Mouse (Mus musculus) limb, embryonic 10.5 days (tissue): Measurements from ENCODE around the gene Plekhm2. TPM values are rescaled to one million over a fixed set of nuclear protein-coding genes. Genes with fewer than 3 reads are reported as not detected.

Experiments used
- DNase-seq: peaks from one replicate; pipeline ENCODE4 v3.0.0-alpha.2; 2017; ENCODE audit warnings: low spot score
- H3K27ac ChIP-seq: fragments of 300-500 bp; sonication (generic); 2 replicates; pipeline ENCODE4 v1.5.1; 2016; ENCODE audit warnings: mild to moderate bottlenecking
- H3K27me3 ChIP-seq: fragments of 300-500 bp; sonication (generic); 2 replicates; pipeline ENCODE4 v1.6.1; 2016; ENCODE audit warnings: low read depth, mild to moderate bottlenecking; ENCODE audit not compliant: poor library complexity, severe bottlenecking
- H3K36me3 ChIP-seq: fragments of 300-500 bp; sonication (generic); 2 replicates; pipeline ENCODE4 v1.6.1; 2016; ENCODE audit warnings: mild to moderate bottlenecking, moderate library complexity
- H3K4me1 ChIP-seq: fragments of 300-500 bp; sonication (generic); 2 replicates; pipeline ENCODE4 v1.6.1; 2016
- H3K4me3 ChIP-seq: fragments of 300-500 bp; sonication (generic); 2 replicates; pipeline ENCODE4 v1.5.1; 2016; ENCODE audit warnings: mild to moderate bottlenecking, moderate library complexity
- H3K9me3 ChIP-seq: fragments of 300-500 bp; sonication (generic); replicated peaks from 2 replicates; pipeline ENCODE4 v1.6.1; 2016; ENCODE audit warnings: mild to moderate bottlenecking
- WGBS: fragments of 180-500 bp; shearing (Covaris S2); methylation state at CpG from one replicate; pipeline ENCODE4 v1.1.7; 2016; 5-methylcytosine and 5-hydroxymethylcytosine counted together
- polyA plus RNA-seq: library from polyadenylated mRNA; unstranded; fragments of >200 nt; fragmentation: Nextera tagmentation; extraction: Ambion mirVana; gene quantifications from 2 replicates; pipeline ENCODE4 v1.2.1, GENCODE M21; 2016

Plekhm2 gene
- polyA plus RNA-seq, 1 experiment from 2014 or later: 5.6 TPM

- no peak for DNase-seq
- Histone ChIP-seq H3K9me3 (no peaks in the 10 kb centered on the region), H3K36me3 (peaks cover 49% of the 10 kb centered on the region), H3K27me3 (no peaks in the 10 kb centered on the region), H3K27ac (no peak overlapping the region), H3K4me3 (no peak overlapping the region), H3K4me1 (peaks cover 33% of the 10 kb centered on the region)
- 71% methylated on average over 7 of the region's 7 CpGs for WGBS
Observed at GRCm38 (mm10) chr4:141681767-141682166, 17.1 kb upstream of the Plekhm2 start.

- Histone ChIP-seq H3K27me3 (no peaks in the 10 kb centered on the region), H3K36me3 (peaks cover 41% of the 10 kb centered on the region), H3K4me3 (no peak overlapping the region), H3K27ac (no peak overlapping the region), H3K4me1 (peaks cover 33% of the 10 kb centered on the region), H3K9me3 (no peaks in the 10 kb centered on the region)
- WGBS: 53% methylated on average over 12 of the region's 12 CpGs
- peak; percentile 36 for DNase-seq
Observed at GRCm38 (mm10) chr4:141680892-141681291, 16.2 kb upstream of the Plekhm2 start.

- H3K9me3 ChIP-seq: no peaks in the 10 kb centered on the region
- H3K36me3 ChIP-seq: peaks cover 22% of the 10 kb centered on the region
- H3K4me3 ChIP-seq: no peak overlapping the region
- DNase-seq: no peak
- H3K4me1 ChIP-seq: peaks cover 33% of the 10 kb centered on the region
- no peak overlapping the region for H3K27ac ChIP-seq
- 86% methylated on average over 2 of the region's 2 CpGs for WGBS
- H3K27me3 ChIP-seq: no peaks in the 10 kb centered on the region
Observed at GRCm38 (mm10) chr4:141679016-141679415, 14.3 kb upstream of the Plekhm2 start.

DNA sequence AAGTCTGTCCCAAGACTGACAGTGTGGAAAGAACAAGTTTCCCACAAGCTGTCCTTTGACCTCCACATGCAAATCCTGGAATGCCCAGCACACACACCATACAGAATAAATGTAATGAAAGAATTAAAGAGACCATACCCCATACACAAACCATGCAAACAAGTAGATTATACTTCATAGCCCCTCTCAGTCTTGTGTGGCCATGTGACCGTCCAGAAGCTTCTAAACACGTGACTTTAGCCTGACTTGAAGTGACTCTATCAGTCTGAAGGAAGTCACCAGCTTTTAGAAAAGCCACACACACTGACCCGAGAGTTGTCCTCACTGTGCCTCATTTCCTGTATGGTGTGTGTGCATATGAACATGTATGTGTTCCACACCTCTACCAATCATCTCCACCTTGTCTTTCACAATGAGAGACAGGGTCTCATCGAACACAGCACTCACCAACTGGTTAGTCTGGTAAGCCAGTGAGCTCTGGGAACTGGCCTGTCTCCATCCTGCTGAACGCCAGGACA lies 11.8 kb upstream of the Plekhm2 start:
- Histone ChIP-seq H3K9me3 (no peaks in the 10 kb centered on the region), H3K4me3 (no peak overlapping the region), H3K36me3 (no peaks in the 10 kb centered on the region), H3K27me3 (no peaks in the 10 kb centered on the region), H3K27ac (no peak overlapping the region), H3K4me1 (peaks cover 26% of the 10 kb centered on the region)
- DNase-seq: no peak
- WGBS: 84% methylated on average over 5 of the region's 5 CpGs

GRCm38 (mm10) chr4:141672325-141672724 lies 7.6 kb upstream of the Plekhm2 start:
- Histone ChIP-seq H3K27me3 (no peaks in the 10 kb centered on the region), H3K4me1 (peaks cover 3% of the 10 kb centered on the region; the same call in 1 of the 2 replicates), H3K36me3 (no peaks in the 10 kb centered on the region), H3K27ac (no peak overlapping the region), H3K9me3 (no peaks in the 10 kb centered on the region), H3K4me3 (no peak overlapping the region)
- no peak for DNase-seq
- 79% methylated on average over 13 of the region's 13 CpGs for WGBS

GRCm38 (mm10) chr4:141671389-141671788 lies 6.7 kb upstream of the Plekhm2 start:
- no peaks in the 10 kb centered on the region for H3K9me3 ChIP-seq
- 87% methylated on average over 4 of the region's 4 CpGs for WGBS
- no peaks in the 10 kb centered on the region for H3K36me3 ChIP-seq
- no peaks in the 10 kb centered on the region for H3K27me3 ChIP-seq
- DNase-seq: no peak
- no peak overlapping the region for H3K27ac ChIP-seq
- no peak overlapping the region for H3K4me3 ChIP-seq
- H3K4me1 ChIP-seq: peaks cover 3% of the 10 kb centered on the region; the same call in 1 of the 2 replicates

- no peaks in the 10 kb centered on the region for H3K27me3 ChIP-seq
- DNase-seq: no peak
- H3K27ac ChIP-seq: no peak overlapping the region
- no peak overlapping the region for H3K4me3 ChIP-seq
- peaks cover 4% of the 10 kb centered on the region; the same call in 1 of the 2 replicates for H3K4me1 ChIP-seq
- WGBS: 85% methylated on average over 18 of the region's 18 CpGs
- H3K36me3 ChIP-seq: no peaks in the 10 kb centered on the region
- H3K9me3 ChIP-seq: no peaks in the 10 kb centered on the region
Observed at GRCm38 (mm10) chr4:141669898-141670712, 5.4 kb upstream of the Plekhm2 start.

DNA sequence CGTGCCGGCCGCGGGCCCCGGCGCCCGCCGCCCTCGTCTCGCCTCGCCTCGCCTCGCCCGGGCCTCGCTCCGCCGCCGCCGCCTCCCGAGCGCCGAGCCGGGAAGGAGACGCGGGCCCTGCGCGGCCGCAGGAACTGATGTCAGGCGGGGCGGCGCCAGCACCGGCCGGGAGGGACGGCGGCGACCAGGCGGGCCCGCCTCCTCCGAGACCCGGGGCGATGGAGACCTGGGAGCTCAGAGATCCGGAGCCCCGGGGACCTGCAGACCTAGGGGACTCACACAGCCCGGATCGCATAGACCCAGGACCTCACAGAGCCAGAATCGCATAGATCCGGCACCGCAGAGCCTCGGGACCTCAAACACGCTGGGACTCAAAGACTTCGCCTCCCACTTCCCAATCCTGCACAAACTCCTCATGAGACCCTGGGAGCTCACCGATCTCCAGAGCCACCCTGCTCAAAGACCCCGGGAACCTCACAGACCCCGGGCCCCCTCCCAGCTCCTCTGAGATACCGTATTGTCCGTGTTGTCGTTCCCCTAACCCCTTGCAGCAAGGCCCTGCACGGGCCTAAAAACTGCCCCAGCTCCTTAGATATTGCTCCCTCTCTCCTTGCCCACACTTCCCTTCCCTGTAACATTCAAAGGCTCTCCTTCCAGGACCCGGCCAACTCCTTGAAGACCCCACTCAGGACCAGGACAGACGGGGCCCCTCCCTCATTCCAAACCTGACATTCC lies 521 bp downstream of the Plekhm2 start:
- Histone ChIP-seq H3K4me3 (peak overlapping the region; percentile 90), H3K9me3 (no peaks in the 10 kb centered on the region), H3K27me3 (no peaks in the 10 kb centered on the region), H3K27ac (peak overlapping the region; percentile 91), H3K36me3 (peaks cover 21% of the 10 kb centered on the region), H3K4me1 (peaks cover 29% of the 10 kb centered on the region)
- peak; percentile 77 for DNase-seq
- 2% methylated on average over 60 of the region's 60 CpGs for WGBS

GRCm38 (mm10) chr4:141663122-141663931 lies 1.4 kb downstream of the Plekhm2 start:
- peaks cover 33% of the 10 kb centered on the region for H3K4me1 ChIP-seq
- H3K27me3 ChIP-seq: no peaks in the 10 kb centered on the region
- H3K36me3 ChIP-seq: peaks cover 30% of the 10 kb centered on the region
- no peaks in the 10 kb centered on the region for H3K9me3 ChIP-seq
- H3K27ac ChIP-seq: peak overlapping the region; percentile 91
- peak overlapping the region; percentile 90 for H3K4me3 ChIP-seq
- WGBS: 5% methylated on average over 47 of the region's 47 CpGs
- peak; percentile 67 for DNase-seq

- H3K27ac ChIP-seq: no peak overlapping the region
- H3K9me3 ChIP-seq: no peaks in the 10 kb centered on the region
- WGBS: 93% methylated on average over 11 of the region's 11 CpGs
- peaks cover 33% of the 10 kb centered on the region for H3K4me1 ChIP-seq
- H3K4me3 ChIP-seq: no peak overlapping the region
- peaks cover 49% of the 10 kb centered on the region for H3K36me3 ChIP-seq
- H3K27me3 ChIP-seq: no peaks in the 10 kb centered on the region
- DNase-seq: no peak
Observed at GRCm38 (mm10) chr4:141660884-141661283, 3.8 kb downstream of the Plekhm2 start.

DNA sequence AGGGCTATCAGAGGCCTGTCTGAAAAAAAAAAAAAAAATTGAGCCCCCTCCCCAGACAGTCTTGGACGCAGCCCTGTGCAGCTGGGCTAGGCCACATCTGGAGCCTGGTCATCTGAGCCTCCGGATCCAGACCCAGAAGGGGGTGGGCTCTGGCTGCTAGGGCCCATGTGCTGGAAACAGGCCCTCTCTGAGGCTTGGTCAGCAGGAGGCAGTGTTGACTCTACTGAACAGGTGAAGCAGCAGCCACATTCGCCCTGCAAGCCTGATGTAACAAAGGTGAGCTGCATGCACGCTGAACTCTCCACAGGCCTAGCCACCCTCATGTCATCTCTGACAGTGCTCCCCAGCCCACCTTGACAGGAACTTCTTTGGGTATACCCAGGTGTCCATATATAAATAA lies 5.0 kb downstream of the Plekhm2 start:
- H3K9me3 ChIP-seq: no peaks in the 10 kb centered on the region
- 59% methylated on average over 4 of the region's 4 CpGs for WGBS
- peaks cover 30% of the 10 kb centered on the region for H3K4me1 ChIP-seq
- H3K27ac ChIP-seq: no peak overlapping the region
- DNase-seq: no peak
- H3K4me3 ChIP-seq: no peak overlapping the region
- no peaks in the 10 kb centered on the region for H3K27me3 ChIP-seq
- peaks cover 59% of the 10 kb centered on the region for H3K36me3 ChIP-seq

GRCm38 (mm10) chr4:141658846-141659484 lies 5.7 kb downstream of the Plekhm2 start:
- Histone ChIP-seq H3K4me3 (no peak overlapping the region), H3K36me3 (peaks cover 63% of the 10 kb centered on the region), H3K9me3 (no peaks in the 10 kb centered on the region), H3K4me1 (peaks cover 24% of the 10 kb centered on the region), H3K27me3 (no peaks in the 10 kb centered on the region), H3K27ac (0 out of 2 replicates have a peak overlapping the region, but pooled peaks have one; percentile 14)
- no peak for DNase-seq
- 89% methylated on average over 6 of the region's 6 CpGs for WGBS
